Mouse (Mus musculus) T-cell, adult 2 months (primary cell): ENCODE measurements around the gene Cfap77.

ENCODE experiments used
- DNase-seq: peaks from one replicate; pipeline ENCODE4 v3.0.0; 2022; ENCODE audit warnings: low spot score

Cfap77 gene

DNA sequence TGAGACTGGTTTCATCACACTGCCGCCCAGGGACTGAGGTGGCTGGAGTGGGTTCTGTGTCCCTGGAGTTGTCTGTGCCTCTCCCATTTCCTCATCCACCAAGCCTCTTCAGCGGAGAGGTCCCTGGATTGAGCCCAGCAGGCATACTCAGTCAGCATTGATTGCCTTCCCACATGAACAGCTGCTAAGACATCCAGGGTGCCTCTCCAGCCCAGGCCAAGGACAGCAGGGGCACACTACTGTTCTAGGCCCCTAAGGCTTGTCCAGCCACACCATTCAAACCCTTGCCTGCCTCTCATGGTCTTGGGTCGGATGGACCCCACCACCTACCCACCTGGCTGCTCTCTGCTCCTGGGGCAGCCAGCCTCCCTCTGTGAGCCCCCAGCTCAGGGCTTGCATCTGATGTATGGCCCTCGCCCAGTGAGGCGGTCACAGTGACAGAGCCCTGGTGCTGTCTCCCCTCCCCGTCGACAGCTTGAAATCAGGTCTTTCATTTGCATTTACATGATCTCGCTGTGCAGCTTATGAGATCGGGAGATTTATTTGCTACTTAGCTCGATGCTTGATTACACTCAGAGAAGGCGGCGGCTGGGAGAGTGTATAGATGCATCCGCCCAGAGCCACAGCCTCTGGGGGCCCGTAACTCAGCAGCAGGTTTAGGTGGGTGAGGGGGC is 57.6 kb downstream of the Cfap77 start:
- no peak for DNase-seq

DNA sequence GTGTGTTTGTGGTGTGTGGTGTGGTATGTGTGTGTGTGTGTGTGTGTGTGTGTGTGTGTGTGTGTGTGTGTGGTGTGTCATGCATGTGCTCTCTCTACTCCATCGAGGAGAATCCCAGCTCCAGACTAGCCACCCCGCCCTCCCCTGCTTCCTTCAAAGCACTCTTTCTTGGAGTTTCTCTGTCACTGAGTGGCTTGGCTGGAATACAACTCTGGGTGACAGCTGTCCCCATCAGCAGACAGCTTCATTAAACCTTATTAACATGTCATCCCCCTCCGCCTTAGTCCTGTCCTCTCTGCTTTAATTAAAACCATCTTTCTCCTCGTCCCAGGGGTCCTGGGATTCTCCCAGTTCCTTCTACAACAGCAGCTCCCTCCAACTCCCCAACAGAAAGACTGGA is 59.4 kb downstream of the Cfap77 start:
- DNase-seq = no peak

DNA sequence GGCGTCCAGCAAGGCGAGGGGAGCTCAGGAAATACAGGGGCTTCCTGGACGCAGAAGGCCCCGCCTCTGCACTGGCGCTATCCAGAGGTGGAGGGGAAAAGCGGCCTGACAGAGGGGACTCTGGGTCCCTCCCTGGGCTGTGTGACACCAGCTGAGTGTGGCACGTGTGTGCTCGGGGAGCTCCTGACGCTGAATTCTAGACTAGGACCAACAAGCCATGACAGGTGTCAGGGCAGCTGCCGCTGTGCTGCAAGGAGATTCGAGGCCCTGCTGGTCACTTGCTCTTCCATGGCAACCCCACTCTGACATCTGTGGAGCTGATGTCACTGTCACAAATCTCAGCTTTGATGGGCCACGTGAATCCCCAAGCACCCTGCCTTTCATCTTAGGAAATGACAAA is 60.9 kb downstream of the Cfap77 start:
- DNase-seq = no peak

DNA sequence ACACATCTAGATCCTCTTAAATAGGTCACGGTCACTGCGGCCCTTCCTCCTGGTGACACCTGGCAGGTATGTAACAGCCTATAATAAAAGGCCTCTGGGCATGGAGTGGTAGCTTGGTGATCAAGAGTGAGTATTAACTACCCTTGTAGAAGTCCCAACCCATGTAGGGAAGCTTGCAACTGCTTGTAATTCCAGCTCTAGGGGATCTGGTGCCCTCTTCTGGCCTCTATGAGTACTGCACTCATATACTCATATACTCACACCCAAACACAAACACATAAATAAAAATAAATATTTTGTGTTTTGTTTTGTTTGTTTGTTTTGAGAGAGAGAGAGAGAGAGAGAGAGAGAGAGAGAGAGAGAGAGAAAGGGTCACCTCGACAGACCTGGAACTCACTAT is 66.1 kb downstream of the Cfap77 start:
- no peak for DNase-seq

DNA sequence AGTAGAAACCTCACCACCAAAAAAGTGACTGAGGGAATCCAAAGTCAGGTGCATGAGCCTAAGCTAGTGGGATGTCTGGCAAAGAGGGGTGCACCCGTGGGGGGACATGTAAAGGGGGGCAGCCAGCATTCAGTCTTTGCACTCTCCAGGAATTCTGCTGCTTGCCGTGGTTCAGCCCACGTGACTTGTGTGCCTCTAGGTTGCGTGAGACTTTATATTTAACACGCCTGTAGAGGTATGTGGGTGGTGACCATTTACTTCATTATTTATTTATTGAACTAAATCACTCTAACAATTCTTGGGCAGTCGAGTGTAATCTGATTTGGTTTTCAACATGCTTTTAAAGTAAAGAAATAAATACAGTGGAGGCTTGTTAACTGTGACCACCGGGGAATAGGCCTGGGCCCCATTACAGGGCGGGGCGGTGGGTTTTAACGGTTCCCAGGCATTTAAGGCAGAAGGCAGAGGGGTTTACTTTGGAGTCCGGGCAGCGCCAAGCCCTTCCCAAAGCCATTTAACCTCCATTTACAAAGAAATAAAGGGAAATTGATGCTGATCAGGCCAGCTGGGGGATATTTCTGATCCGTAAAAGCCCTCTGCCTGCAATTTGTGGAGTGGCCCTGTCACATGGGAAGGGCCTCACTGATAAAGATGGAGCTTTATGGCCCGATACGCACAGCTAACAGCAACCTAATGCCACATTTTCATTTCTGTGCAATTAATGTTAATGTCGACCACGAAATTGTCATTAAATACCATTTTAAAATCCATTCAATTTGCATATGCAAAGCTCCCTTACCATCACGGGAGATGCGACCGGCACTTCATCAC is 74.6 kb downstream of the Cfap77 start:
- DNase-seq = no peak

DNA sequence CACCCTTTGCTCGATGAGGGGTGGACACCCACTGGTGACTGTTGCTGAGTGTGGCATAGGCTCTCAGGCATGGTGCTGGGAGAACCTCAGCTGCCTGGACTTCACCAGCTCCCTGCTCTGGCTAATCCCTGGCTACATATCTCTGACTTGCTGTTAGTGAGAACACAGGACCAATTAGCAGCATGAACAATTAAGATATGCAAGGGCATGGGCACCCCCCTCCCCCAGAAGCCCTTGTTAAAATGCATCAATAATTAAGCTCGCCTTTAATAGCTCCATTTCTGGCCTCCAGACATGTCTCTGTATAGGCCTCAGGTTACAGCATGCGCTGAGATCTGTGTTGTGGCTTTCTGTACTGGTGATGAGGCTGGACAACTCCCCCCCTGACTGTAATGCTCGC is 76.4 kb downstream of the Cfap77 start:
- no peak for DNase-seq

DNA sequence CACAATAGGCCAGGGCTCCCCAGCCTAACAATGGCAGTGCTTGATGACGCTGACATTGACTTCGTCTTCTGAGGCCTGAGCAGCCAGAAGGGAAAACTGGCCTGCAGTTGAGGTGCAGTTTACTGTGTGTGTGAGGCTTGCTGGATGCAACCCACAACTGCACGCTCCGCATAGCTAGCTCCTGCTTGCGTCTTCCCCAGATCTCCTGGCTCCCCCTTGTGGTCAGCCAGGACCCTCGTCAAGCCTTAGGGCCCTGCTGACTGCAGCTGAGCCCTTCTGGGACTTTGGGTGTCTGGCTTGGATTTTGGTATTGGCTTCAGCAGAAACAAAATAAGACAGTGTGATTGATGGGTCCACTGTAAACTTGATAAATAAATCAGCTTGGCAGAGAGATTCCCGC is 78.2 kb downstream of the Cfap77 start:
- peak; percentile 46 for DNase-seq

DNA sequence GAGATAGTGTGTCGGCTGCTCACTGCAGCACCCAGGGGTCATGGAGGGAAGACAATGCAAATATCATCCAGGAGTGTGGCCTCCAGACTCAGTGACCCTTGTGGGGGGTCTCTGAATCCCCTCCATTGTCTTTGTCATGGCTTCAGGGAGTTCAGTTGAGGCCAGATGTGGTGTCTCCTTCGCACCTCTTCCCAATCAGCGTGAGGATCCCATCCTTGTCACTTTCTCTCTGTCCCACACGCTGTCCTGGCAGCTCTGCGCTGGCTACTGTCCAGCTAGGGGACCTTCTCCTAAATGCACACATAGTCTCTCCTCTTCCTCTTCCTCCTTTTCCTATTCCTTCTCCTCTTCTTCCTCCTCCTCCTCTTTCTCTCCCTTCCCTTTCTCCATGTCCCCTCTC is 79.3 kb downstream of the Cfap77 start:
- no peak for DNase-seq

DNA sequence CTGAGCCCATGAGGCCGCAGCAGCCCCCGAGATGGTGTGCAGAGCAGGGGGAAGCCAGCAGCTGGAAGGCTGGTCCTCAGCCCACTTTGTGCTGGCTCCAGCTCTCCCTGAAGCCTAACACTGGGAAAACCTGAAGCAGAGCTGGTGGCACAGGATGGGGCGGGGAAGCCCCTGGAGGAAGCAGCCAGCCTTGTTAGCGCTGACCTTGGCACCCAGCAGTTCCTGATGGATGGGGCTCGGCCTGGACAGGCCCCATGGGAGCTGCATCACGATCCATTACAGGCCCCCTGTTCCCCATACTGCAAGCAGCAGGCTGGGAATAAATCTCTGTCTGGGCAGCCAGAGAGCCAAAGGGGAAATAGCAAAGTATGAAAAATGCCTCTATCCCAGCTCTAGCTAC is 80.3 kb downstream of the Cfap77 start:
- no peak for DNase-seq

DNA sequence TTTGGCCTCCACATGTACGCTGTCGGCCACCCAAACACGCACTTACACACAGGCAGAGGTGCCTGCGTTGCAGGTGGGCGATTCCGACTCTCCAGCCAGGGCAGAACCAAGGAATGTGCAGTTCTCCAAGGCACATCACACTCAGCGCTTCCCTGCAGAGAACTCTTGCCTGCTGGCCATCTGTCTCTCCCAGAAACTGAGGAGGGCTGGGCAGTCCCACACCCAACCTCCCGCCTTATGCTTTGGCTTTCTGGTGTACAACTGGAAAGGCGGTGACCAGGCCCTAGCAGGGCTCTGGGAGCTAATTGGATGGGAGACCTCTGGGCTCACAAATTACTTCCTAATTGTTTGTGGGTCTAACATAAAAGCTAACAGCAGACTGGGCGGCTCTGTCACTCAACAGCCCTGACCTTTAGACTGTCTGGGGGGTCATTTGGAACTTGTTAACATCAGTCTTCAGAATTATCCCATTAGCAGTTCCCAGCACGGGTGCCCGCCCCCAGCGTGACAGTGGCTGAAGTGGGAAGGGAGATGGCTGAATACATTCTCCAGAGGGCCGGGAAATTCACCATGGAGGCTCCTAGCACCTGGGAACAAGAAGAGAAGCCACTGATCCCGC is 80.9 kb downstream of the Cfap77 start:
- DNase-seq = no peak

DNA sequence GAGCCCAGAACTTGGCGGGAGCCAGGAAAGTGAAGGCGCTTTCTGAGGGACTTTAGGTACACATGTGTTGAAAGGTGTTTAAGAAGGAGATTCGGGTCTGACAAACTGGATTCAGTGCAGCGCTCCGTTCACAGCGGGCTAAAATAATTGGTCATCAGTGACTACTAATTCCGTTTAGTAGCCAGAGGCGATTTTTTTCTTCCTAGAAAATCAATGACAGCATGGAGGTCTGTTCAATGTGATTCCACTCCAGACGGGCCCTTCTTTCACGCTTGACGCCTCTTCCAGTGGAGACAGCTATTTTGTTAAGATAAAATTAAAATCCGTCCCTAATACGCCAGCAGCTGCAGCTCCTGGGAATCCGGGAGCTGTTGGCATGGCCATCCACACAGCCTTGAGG is 84.4 kb downstream of the Cfap77 start:
- no peak for DNase-seq

DNA sequence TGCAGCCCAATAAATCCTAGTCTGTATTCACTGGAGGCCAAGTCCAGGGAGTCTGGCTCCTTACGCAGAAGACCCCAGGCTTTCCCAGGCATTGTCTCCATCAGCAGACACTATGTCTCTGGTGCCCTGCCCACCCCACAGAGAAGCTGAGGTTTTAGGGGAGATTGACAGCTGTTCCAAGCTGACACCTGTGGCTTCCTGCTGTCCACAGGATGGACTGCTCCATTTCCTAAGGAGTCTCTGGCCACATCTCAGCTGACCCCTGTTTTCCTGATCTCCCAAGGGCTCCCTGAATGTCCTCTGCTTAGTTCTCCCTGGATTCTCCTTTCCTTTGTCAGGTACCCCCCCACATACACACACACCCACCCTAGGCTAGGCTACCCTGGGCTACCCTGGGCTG is 86.6 kb downstream of the Cfap77 start:
- no peak for DNase-seq

DNA sequence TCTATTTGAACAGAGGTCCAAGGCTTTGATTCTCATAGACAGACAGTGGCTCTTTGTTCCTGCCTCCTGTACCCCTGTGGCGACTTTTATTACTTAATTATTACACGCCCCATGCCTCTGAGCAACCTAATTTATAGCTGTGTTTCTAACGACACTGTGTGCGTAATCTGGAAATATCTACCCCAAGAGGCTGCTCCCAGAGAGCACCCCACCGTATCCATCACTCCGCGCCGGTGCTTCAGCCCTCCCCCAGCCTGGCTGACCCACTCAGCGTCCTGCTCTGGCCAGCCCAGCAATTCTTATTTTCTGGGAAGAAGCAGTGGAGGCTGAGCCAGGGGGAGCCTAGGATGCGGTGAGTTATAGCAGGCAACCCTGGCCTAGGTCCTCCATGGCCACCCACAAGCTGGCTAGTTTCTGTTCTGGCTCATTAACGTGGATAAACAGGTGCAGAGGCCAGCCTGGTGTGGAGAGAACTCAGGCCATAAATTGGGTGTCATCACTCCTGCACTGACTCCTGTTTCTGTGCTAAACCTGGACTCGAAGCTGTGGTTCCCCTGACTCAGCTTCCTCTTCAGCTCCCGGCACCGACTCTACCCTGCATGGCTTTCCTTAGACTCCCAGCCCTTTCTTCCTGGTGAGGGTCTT is 88.6 kb downstream of the Cfap77 start:
- DNase-seq = no peak

DNA sequence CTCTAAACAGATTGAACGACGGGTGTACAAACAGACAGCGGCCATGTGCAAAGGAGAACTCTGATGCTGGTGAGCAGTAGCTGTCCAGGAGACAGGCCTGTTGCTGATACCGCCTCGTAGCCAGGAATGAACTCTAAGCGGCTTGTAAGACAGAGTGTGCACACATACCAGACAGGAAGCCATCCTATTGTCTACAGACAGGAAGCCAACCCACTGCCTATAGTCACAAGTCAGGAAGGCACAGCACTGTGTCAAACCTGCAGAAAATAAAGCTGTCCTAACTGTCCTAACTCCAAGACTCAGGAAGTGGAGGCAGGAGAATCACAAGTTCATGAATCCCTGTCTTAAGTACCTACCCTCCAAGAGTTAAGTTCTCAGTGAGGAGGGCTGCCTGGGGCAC is 91.3 kb downstream of the Cfap77 start:
- no peak for DNase-seq

DNA sequence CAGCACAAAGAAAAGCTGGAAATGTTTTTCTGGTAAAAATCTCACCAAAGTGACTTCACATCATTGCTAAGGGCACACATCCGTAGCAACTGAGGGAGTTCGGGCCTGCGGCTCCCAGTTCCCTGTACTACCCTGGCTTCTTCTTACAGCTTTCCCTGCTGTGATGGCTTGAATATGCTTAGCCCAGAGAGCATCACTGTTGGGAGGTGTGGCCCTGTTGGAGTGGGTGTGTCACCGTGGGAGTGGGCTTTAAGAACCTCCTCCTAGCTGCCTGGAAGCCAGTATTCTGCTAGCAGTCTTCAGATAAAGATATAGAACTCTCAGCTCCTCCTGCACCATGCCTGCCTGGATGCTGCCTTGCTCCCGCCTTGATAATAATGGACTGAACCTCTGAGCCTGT is 93.2 kb downstream of the Cfap77 start:
- no peak for DNase-seq

DNA sequence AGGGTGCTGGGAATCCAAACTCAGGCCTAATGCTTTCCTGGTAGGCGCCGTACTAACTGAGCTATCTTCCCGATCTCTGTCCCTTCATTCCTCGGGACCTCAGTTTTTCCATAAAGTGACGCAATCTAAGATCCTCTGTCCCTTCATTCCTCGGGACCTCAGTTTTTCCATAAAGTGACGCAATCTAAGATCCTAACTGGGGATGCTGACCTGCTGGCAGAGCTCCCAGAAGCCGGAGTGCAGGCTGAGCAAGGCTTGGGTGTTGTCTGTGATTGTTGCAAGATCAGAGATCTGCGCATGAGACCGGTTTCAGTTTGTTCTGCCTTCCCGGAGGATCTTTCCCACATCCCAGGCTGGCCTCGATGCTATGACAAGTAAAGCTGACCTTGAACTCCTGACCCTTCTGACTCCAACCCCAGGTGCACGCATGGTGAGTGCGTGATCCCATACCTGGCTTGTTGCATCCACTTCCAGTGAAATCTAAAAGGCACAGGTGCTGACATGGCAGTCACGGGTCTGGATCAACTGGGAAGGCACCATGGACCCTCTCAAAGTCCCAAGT is 93.8 kb downstream of the Cfap77 start:
- no peak for DNase-seq

DNA sequence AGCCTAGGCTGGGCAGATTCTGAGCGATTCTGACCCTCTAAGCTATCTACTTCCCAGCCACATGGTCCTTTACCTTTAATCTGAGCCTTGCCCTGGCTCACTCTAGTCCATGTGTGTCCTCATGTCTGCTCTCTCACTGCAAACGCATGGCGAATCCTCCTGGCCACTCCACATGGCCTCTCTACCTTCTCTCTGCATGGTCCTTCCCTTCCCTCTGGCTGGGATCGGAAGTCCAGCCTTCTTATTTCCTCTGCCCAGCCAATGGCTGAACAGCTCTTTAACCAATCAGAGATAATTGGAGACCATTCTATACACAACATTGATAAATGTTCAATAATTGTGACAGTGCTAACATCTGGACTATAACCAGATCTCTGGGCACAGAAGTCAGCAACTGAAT is 98.0 kb downstream of the Cfap77 start:
- no peak for DNase-seq

DNA sequence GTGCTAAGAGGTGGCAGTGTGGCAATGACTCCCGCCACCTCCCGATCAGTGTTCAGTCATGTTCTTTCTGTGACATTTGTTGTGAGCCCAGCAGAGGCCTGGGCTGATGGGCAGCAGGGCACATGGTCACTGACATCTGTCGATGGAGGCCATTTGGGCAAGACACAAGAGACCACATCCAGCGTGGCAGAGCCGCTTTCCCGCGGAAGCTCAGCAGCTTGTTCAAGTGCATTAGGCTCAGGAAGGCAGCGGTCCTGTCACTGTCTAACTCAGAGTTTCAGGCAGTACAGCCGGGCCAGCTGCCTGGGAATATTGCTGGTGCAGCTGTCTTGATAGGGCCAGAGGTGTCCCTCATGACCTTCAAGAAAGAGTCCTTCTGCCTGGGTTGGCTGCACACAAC is 100.3 kb downstream of the Cfap77 start:
- no peak for DNase-seq

DNA sequence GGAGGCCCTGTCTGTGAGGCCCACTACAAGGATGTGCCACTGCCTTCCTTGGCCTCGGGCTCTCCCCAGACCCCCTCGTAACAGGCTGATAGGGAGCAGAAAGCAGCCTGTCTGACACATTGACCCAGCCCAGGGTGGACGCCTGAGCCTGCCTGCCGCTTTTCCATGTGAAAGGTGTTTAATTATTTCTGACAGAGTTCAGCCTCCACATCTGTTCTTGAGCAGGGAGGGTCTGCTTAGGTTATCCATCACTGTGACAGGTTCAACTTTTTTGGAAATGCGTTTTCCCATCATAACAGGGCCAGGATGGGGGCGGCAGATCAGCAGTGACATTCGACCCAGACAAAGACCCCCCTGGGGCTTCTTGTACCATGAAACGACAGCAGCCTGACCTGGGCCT is 101.9 kb downstream of the Cfap77 start:
- no peak for DNase-seq

DNA sequence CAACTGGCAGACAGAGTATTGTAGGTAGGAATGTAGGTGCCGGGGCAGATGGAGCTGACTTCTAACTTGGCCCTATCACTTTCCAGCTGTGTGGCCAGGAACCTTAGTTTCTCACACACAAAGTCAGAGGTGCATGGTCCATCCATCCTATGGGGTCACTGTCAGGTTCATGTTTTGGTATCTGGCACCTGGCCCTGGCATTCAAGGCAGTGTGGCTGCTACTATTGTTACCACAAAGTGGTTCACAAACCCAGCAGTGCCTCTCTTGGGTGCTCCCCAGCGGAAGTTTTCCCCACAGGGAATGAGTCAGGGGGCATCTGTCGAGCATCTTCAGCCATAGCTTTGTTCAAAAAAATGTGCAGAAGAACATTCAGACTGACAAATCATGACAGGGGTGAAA is 108.6 kb downstream of the Cfap77 start:
- DNase-seq = no peak

DNA sequence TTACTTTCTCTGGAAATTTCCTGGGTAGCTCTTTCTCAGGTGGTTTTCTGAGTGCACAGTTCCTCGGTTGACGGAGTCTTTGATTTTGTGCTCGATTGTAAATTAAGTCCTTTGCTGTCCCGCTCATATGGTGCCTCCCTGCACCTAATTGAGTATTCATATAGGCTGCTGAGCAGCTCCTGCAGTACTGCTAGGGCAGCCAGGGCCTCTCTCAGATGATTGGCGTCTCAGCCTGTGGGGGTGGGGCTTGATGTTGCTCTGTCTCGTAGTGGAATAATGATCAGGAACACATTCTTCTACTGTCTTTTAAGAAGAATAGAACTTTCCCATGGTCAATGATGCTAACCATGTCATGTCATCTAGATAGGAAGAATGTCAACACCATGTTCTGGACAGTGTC is 109.5 kb downstream of the Cfap77 start:
- DNase-seq = no peak

DNA sequence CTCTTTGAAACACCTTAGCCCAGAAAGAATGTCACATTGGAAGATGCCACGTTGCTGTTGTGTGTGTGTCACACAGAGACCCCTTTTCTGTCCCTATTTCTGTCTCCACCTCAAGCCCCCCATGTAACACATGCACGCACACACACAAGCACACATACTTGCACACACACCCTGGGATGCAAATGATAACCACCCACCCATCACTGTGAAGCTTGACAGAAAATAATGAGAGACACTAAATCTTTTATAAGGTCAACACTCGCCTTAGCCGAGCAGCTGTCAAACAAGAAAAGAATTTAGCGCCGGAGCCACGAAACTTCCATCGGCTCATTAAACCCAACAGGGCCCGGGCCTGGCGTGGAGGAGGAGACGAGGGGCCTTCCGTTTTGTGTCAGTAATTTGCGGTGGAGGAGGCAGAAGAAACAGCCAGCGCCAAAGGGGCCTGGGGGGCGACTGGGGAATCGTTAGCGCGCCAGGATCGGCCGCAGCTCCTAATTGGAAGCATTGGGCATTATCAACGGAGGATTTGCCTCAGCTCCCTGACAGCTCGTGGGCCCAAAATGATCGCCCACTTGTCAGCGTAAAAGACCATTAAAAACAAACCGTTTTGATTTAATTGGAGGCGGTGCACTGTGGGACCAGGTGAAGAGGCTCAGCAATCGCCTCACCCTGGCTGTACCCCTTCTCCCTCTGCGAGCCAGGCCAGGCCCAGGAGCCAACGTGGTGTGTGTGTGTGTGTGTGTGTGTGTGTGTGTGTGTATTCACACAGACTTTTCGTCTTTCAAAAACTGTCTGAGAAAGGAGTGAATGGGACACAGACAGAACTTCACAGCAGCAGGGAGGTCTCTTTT is 111.0 kb downstream of the Cfap77 start:
- no peak for DNase-seq
